Mouse (Mus musculus): ENCODE measurements around the gene Mmp15.

Gene Mmp15

DNA sequence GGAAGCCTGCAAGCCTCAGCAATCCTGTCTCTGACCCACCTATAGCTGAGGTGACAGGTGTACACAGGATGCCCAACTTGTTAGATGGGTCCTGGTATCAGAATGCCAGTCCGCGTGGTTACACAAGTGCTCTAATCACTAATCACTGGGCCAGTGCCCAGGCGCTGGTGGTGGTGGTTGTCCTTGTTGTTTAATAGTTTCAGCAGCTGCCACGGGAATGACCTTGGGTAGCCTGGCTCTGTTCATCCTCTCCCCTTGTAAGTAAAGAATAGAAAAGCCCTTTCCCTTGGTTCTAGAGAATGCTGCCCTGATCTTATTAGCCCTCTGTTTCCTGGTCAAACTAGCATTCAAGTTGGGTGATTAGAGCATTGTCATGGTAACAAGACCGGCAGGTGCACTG, 10.3 kb upstream of the Mmp15 start:
- no peak for DNase-seq (ENCODE audit: low read depth, low spot score)

DNA sequence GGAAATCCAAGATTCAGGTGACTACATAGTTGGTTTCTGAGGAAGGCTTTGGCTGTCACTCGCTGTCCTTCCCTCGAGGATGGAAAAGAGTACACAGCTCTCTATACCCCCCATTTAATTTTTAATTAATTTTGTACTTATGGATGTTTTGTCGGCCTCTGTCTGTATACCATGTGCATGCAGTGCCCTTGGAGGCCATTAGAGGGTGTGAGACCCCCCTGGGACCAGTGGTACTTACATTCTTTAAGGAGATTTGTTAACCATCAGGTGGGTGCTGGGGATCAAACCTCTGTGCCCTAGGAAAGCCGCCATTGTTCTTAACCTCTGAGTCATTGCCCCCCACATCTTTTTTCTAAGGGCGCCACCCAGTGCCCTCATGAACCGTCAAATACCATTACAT, 7.4 kb upstream of the Mmp15 start:
- DNase-seq (ENCODE audit: low read depth, low spot score): no peak

GRCm38 (mm10) chr8:95346643-95347545, 5.2 kb upstream of the Mmp15 start:
- DNase-seq (ENCODE audit: low read depth, low spot score): no peak

DNA sequence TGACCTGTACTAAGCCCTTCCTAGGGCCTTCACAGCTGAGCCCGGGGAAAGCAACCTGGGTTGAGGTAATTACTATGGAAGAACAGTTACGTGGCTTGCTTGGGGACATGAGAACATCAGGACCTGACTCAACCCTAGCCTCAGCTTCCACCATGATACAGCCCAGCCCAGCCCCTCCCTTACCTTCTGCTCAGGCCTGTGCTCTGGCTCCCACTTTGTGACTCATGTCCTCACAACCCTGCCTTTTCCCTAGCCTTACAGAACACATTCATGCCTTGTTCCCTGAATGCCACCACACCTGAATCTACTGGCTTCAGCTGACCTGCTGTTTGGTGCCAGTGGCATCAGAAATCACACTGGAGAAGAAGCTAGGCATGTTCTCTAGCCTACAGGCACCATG, 3.7 kb upstream of the Mmp15 start:
- DNase-seq (ENCODE audit: low read depth, low spot score): no peak

GRCm38 (mm10) chr8:95348811-95349630, 3.0 kb upstream of the Mmp15 start:
- DNase-seq (ENCODE audit: low read depth, low spot score): no peak

GRCm38 (mm10) chr8:95351461-95351860, 607 bp upstream of the Mmp15 start:
- DNase-seq (ENCODE audit: low read depth, low spot score): no peak

DNA sequence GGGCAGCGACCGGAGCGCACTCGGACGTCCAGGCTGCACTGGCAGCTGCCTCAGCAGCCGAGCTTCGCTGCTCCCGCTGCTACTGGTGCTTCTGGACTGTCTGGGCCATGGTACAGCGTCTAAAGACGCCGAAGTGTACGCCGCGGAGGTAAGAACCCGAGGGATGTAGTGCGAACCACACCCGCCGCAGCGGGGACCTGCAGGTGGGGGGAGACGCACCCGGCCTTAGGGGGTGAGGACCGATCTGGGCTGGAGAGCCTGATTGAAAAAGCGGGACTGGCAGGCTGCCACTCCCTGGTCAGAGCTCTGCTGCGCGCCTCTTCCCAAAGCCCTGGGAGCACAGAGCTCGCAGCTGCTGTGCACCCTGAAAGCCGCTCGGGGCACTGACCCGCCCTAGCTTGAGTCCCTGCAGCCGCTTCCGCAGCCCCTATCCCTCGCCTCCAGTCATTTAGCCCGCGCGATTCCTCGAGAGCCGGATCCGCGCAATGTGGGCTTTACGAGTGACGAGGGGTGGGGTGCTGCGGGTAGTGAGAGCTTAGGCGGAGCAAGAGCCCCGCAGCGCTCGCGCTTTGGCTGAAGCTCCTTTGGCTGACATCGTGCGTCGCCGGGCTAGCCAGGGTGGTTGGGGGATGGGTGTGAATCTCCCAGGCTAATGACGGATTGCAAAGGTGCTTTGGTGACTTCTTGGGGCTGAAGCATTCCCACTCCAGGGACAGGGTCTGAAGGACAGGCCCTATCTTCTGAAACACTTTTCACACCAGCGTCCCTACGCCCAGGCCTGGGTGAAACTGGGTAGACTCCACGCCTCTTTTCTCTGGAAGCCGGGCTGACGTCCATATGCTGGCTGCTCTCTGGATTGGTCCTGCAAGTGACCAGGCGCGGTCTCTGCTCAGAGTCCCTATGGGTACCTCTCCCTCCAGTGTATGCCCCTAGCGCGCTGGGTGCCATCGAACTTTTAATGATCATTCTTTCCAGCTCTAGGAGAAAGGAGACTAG, 1.1 kb downstream of the Mmp15 start:
- no peak for DNase-seq (ENCODE audit: low read depth, low spot score)

DNA sequence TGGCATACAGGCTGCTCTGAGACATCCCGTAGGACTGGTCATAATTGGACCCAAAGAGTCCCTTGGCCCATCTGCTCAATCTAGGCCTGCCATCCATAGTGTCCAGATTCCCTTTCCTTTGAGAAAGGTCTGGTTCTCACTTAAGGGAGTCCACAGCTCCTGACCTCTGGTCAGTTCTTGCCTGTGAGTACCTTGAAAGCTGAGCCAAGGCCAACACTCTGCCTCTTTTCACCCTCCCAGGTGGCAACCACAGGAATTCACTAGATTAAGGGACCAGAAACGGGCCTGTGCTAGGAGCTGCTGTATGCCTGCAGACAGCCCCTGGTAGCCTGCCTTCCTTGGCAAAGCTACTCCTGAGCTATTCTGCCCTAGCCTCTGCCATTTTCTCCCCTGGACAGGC, 2.5 kb downstream of the Mmp15 start:
- no peak for DNase-seq (ENCODE audit: low read depth, low spot score)

DNA sequence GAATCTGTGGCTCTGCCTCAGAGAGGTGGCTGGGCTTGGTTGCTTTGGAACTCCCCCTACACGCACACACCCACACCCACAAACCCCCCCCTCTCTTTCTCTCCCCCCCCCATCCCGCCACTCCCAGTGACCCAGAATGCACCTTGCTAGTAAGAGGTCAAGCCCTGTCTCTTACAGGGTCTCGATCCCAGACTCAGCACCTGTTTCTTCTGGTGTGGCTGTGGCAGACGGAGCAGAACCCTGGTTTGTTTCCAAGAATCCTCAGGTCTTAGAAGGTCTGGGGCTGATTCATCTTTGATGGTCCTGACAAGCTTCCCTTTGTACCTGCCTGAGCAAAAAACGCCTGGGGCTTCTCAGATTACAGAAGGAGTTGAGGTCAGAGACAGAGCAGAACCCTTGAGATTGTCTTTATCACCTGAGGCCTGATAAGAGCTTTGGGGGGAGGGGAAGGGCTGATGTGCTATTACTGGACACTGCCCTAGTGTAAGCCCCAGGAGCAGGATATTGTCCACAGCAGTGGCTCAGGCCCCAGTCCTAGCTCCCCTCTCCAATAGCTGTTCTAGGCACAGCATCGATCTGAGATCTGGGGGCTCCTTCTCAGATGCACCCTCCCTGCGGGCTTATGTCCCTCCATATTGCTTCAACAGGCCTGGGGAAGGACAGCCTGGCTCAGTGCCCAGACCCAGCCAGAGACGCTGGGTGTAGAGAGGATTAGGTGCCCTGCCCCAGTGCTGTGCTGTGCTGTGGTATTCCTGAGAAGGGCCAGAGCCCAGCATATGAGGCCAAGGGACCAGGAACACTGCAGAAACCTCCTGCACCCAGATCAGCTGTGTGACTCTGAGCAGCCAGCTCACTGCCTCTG, 6.7 kb downstream of the Mmp15 start:
- no peak for DNase-seq (ENCODE audit: low read depth, low spot score)

GRCm38 (mm10) chr8:95360181-95361015, 8.3 kb downstream of the Mmp15 start:
- DNase-seq (ENCODE audit: low read depth, low spot score): no peak

- no peak for DNase-seq (ENCODE audit: low read depth, low spot score)
Observed at GRCm38 (mm10) chr8:95361016-95361341, 8.9 kb downstream of the Mmp15 start.

DNA sequence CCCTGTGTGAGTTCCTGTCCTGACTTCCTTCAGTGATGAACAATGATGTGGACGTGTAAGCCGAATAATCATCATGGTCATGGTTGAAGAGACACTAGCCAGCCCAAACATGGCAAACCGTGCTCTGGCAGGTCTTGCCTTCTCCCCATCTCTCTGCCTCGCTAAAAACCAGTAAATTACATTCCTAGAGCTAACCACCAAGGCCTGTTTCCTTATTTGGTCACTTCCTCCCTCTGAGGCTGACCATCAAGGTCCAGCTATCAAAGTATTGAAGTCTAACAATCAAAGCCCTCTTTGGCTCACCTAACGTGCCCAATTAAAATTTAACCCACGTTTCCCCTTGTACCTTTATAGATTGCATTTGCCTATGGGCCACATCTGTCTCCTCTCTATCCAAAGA, 10.2 kb downstream of the Mmp15 start:
- DNase-seq (ENCODE audit: low read depth, low spot score): no peak

DNA sequence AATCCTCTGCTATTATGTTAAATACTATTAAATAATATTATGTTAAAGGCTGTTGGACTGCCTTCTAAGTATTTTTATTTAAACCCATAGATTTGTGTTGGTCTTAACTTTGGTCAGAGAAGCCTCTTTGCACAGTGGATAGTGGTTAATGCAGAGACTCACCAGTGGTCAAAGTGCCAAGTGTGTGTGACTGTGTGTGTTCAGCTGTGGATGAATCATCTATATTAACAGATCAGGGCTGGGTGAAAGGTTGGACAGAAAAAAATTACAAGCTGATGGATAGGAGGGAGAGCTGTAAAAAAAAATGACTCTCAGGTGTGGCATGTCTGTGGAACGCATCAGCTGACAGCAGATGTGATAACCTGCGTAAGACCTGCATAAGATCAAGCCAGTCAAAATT, 11.8 kb downstream of the Mmp15 start:
- DNase-seq (ENCODE audit: low read depth, low spot score): no peak

DNA sequence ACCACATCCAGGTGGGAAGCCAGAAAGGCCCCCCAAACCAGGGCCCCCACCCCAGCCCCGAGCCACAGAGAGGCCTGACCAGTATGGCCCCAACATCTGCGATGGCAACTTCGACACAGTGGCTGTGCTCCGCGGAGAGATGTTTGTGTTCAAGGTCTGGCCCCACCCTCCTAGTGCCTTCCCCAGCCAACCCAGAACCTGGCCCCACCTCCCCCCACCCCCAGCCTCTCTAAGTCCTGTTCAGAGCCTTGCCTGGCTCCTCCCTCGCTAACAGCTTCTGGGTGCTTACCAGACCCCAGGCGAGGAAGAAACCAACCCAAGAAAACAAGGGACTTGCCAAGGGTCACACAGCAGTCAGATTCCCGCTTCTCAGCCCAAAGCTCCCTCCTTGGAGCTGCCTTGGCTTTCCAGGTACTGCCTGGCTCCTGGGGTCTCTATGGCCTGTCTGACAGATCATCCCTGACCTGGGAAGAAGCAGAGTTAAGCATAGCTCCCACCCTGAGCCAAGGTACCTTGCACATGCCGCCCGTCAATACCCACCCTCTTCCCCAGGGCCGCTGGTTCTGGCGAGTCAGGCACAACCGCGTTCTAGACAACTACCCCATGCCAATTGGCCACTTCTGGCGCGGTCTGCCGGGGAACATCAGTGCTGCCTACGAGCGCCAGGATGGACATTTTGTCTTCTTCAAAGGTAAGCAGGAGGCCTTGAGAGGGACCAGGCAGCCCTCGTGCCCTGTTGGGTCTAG, 17.7 kb downstream of the Mmp15 start:
- no peak for DNase-seq (ENCODE audit: low read depth, low spot score)

DNA sequence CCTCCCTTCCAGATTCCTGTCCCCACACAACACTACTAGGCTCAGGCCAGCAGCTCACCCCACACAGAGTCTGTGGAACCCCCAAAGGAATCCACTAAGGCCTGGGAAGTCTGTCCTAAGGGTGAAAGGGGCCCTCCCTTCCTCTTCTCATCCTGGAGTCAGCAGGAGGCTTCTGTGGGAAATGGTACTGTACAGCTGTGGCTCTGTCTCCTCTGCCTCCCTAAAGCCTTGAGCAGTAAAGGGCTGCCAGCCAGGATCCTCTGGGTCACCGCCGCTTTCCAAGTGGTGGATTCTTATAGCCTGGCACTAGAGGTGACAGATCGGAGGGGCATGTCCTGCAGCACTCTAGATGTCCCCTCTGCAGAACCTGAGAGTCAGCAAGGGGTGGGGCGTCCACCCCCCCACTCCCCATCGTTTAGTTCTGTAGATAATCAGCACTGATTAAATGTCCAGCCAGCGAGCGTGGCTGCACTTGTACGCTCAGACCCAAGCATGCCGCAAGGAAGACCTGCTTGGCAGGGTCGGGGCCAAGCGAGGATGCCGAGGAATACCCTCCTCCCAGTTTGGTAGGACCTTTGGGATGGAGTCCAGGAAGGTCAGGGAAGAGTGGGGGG, 21.4 kb downstream of the Mmp15 start:
- no peak for DNase-seq (ENCODE audit: low read depth, low spot score)

DNA sequence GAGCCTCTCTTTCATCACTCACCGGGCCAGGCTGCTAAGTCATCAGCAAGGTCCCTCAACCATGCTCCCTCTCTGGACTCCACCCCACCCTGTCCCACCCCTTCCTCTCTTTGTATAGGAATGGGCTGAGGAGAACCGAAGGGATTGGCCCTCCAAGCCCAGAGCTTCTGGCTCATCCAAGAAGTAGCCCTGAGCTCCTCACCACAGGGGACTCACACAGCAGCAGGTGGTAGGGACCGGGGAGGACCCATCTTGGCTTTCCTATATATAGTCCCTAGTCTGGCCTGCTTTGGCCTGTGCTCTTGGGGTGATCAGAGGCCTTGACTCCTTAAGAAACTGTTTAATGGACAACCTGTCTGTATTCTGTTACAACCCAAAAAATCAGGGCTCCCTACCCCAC, 22.4 kb downstream of the Mmp15 start:
- no peak for DNase-seq (ENCODE audit: low read depth, low spot score)

- DNase-seq (ENCODE audit: low read depth, low spot score): no peak
Observed at GRCm38 (mm10) chr8:95375374-95375930, 23.4 kb downstream of the Mmp15 start.

DNA sequence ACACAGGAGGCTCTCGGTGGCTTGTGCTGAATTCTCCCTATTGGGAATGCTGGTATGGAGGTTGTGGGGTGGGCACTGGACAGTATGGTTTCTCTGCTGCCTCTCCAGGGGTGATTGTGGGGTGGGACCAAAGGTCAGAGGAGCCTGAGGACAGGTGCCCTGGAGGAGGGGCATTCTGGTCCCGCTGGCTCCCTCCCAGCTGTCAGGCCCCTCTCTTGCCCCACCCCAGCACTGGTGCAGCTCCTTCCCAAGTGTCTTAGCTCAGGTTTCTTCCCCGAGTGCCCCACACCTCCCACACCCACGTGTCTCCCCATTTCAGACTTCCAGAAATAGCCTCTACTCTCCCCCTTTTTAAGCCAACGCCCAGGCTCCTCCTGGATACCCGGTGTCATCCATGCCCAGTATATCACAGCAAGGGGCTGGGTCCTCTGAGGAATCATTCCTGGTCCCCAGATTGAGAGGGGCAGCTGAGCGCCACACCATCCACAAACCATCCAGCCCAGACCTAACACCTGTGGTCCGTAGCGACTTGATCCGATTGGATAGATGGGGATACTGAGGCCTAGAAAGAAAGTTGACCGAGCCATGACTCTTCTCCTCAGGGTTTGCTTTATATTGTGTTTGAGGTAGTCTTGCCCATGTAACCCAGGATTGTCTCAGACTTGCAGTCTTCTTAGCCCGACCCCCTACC, 24.4 kb downstream of the Mmp15 start:
- DNase-seq (ENCODE audit: low read depth, low spot score): no peak

Measured in retina, adult 2 months (tissue).